Mouse (Mus musculus): ENCODE measurements at regions not wholly inside any gene's neighbourhood (a gene's known extent, or its start where the extent isn't known, plus 50 kb on each side); places are given as distances from the start of the nearest gene placed in this dataset.
A peak's percentile ranks its signal among the peaks of the same experiment; 100 is the strongest.

- DNase-seq (ENCODE audit: low spot score in 2 of 2), result no peak
Observed at GRCm38 (mm10) chr1:43247609-43248008, 50.8 kb upstream of the Fhl2 start.

- no peak for DNase-seq (ENCODE audit: low spot score in 2 of 2)
Observed at GRCm38 (mm10) chr1:43250281-43250680, 53.5 kb upstream of the Fhl2 start.

GRCm38 (mm10) chr1:43251356-43251755 lies 54.6 kb upstream of the Fhl2 start:
- no peak for DNase-seq (ENCODE audit: low spot score in 2 of 2)

- DNase-seq (ENCODE audit: low spot score in 2 of 2), result no peak
Observed at GRCm38 (mm10) chr1:43254129-43254528, 57.3 kb upstream of the Fhl2 start.

GRCm38 (mm10) chr1:43256078-43256477 lies 59.3 kb upstream of the Fhl2 start:
- DNase-seq (ENCODE audit: low spot score in 2 of 2), result no peak

- DNase-seq (ENCODE audit: low spot score in 2 of 2), result no peak
Observed at GRCm38 (mm10) chr1:43257909-43258308, 61.1 kb upstream of the Fhl2 start.

GRCm38 (mm10) chr1:43259841-43260240 lies 63.1 kb upstream of the Fhl2 start:
- no peak for DNase-seq (ENCODE audit: low spot score in 2 of 2)

- DNase-seq (ENCODE audit: low spot score in 2 of 2), result no peak
Observed at GRCm38 (mm10) chr1:43260491-43260890, 63.7 kb upstream of the Fhl2 start.

- peak; percentile 70 to 90 for DNase-seq (ENCODE audit: low spot score in 2 of 2)
Observed at GRCm38 (mm10) chr1:43264407-43264889, 67.7 kb upstream of the Fhl2 start.

- no peak for DNase-seq (ENCODE audit: low spot score in 2 of 2)
Observed at GRCm38 (mm10) chr1:43265699-43266455, 69.1 kb upstream of the Fhl2 start.

GRCm38 (mm10) chr1:43269685-43270084 lies 72.9 kb upstream of the Fhl2 start:
- no peak for DNase-seq (ENCODE audit: low spot score in 2 of 2)

GRCm38 (mm10) chr1:43273236-43273868 lies 76.6 kb upstream of the Fhl2 start:
- DNase-seq (ENCODE audit: low spot score in 2 of 2), result no peak

GRCm38 (mm10) chr1:43291736-43292135 lies 95.0 kb upstream of the Fhl2 start:
- no peak for DNase-seq (ENCODE audit: low spot score in 2 of 2)

GRCm38 (mm10) chr1:43292561-43292960 lies 95.8 kb upstream of the Fhl2 start:
- DNase-seq (ENCODE audit: low spot score in 2 of 2), result no peak

GRCm38 (mm10) chr1:43294221-43295012 lies 97.6 kb upstream of the Fhl2 start:
- DNase-seq (ENCODE audit: low spot score in 2 of 2), result no peak

- no peak for DNase-seq (ENCODE audit: low spot score in 2 of 2)
Observed at GRCm38 (mm10) chr1:43297579-43297978, 100.8 kb upstream of the Fhl2 start.

GRCm38 (mm10) chr1:43298746-43299145 lies 102.0 kb upstream of the Fhl2 start:
- no peak for DNase-seq (ENCODE audit: low spot score in 2 of 2)

- DNase-seq (ENCODE audit: low spot score in 2 of 2), result peak in 1 of 2 experiments; percentile 76
Observed at GRCm38 (mm10) chr1:43299490-43300302, 102.9 kb upstream of the Fhl2 start.

GRCm38 (mm10) chr1:43300676-43301075 lies 103.9 kb upstream of the Fhl2 start:
- DNase-seq (ENCODE audit: low spot score in 2 of 2), result no peak

GRCm38 (mm10) chr1:43301866-43302571 lies 105.2 kb upstream of the Fhl2 start:
- peak in 1 of 2 experiments; percentile 45 for DNase-seq (ENCODE audit: low spot score in 2 of 2)

Data from layer of hippocampus, adult 18-20 months (tissue).